Mouse (Mus musculus) heart, embryonic 16.5 days (tissue): ENCODE measurements around the gene Kcnh2. TPM values are rescaled to one million over a fixed set of nuclear protein-coding genes. Genes with fewer than 3 reads are reported as not detected.

Experiments
- ATAC-seq: fragments of 200-750 bp; cut with Nextera tagmentation; replicated peaks from 2 replicates; pipeline ENCODE4 v1.8.0; 2017; ENCODE audit warnings: moderate number of reproducible peaks; ENCODE audit not compliant: insufficient read depth, low FRiP score; ENCODE audit errors: extremely low read depth
- H3K27ac ChIP-seq: fragments of 300-500 bp; sonication (generic); 2 replicates; pipeline ENCODE4 v1.5.1; 2014; ENCODE audit warnings: mild to moderate bottlenecking, low read length, control low read depth, moderate library complexity
- H3K27me3 ChIP-seq: fragments of 300-500 bp; sonication (generic); 2 replicates; pipeline ENCODE4 v1.6.1; 2014; ENCODE audit warnings: low read length, mixed read lengths; ENCODE audit not compliant: control insufficient read depth, insufficient read depth
- H3K36me3 ChIP-seq: fragments of 300-500 bp; sonication (generic); 2 replicates; pipeline ENCODE4 v1.6.1; 2014; ENCODE audit not compliant: control insufficient read depth, insufficient read depth
- H3K4me1 ChIP-seq: fragments of 300-500 bp; sonication (generic); 2 replicates; pipeline ENCODE4 v1.6.1; 2014; ENCODE audit warnings: low read length, mixed read lengths; ENCODE audit not compliant: control insufficient read depth, insufficient read depth
- H3K4me2 ChIP-seq: fragments of 300-500 bp; sonication (generic); 2 replicates; pipeline ENCODE4 v1.6.1; 2014; ENCODE audit warnings: low read depth, mild to moderate bottlenecking, control low read depth, low read length
- H3K4me3 ChIP-seq: fragments of 300-500 bp; sonication (generic); 2 replicates; pipeline ENCODE4 v1.5.1; 2014; ENCODE audit warnings: mild to moderate bottlenecking, control low read depth, low read length
- H3K9ac ChIP-seq: fragments of 300-500 bp; sonication (generic); 2 replicates; pipeline ENCODE4 v1.6.1; 2014; ENCODE audit warnings: low read length, control low read depth
- H3K9me3 ChIP-seq: fragments of 300-500 bp; sonication (generic); replicated peaks from 2 replicates; pipeline ENCODE4 v1.6.1; 2016; ENCODE audit warnings: low read length; ENCODE audit not compliant: control insufficient read depth
- WGBS: fragments of 180-500 bp; shearing (Covaris S2); extraction: QIAGEN DNeasy Blood & Tissue Kit; methylation state at CpG from one replicate; pipeline ENCODE4 v1.1.7; 2014; 5-methylcytosine and 5-hydroxymethylcytosine counted together
- polyA plus RNA-seq: library from polyadenylated mRNA; unstranded; fragments of >200 nt; fragmentation: Nextera tagmentation; extraction: Ambion mirVana; gene quantifications from 2 replicates; pipeline ENCODE4 v1.2.1, GENCODE M21; 2015

Gene Kcnh2
- polyA plus RNA-seq, 1 experiment from 2014 or later, result 18.0 TPM

DNA sequence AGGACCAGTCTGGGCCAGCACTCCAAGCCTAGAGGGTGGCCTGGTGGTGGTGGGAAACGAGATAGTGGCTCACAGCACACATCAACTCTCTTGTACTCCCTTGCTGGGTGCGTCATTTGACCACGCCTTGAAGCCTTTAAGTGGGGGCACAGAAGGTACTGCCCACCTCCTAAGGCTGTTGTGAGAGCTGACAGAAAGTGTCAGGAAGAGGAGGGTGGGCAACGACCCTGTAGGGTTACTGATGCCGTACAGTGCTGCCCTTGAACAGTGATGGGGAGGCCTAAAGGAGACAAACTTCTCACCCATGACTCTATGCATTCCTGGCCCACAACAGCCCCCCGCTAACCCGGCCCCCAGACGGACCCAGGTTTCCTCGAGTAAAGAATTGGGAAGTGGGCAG is 15.0 kb upstream of the Kcnh2 start:
- Histone ChIP-seq H3K4me3 (peak overlapping the region; percentile 52), H3K27me3 (no peaks in the 10 kb centered on the region), H3K9me3 (no peaks in the 10 kb centered on the region), H3K4me1 (peaks cover 5% of the 10 kb centered on the region), H3K9ac (no peak overlapping the region), H3K4me2 (peak overlapping the region; percentile 60), H3K36me3 (no peaks in the 10 kb centered on the region), H3K27ac (no peak overlapping the region)
- 80% methylated on average over 9 of the region's 9 CpGs for WGBS
- no peak for ATAC-seq

DNA sequence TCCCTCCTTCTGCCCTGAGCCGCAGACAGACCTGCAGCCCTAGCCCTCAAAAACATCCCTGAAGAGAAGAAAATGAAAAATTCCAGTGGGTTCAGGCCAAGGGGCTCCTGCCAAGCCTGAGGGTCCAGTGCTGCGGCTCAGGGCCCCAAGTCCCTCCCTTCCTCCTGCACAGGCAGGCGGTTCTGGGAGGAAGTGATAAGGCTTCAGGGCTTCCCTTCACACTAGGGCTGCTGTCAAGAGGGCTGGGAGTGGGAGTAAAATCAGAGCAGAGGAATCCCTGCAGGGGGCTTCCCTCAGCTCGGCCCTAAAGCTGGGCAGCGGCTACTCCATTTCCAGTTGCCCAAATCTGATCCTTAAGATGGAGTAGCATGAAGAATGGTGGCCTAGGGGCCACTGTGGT is 14.1 kb upstream of the Kcnh2 start:
- H3K27me3 ChIP-seq, result no peaks in the 10 kb centered on the region
- no peaks in the 10 kb centered on the region for H3K36me3 ChIP-seq
- peak overlapping the region; percentile 67 for H3K9ac ChIP-seq
- H3K27ac ChIP-seq, result peak overlapping the region; percentile 85
- peak; percentile 47 for ATAC-seq
- WGBS, result 11% methylated on average over 5 of the region's 5 CpGs
- H3K4me2 ChIP-seq, result peak overlapping the region; percentile 60
- H3K9me3 ChIP-seq, result no peaks in the 10 kb centered on the region
- H3K4me3 ChIP-seq, result peak overlapping the region; percentile 52
- peaks cover 5% of the 10 kb centered on the region for H3K4me1 ChIP-seq

DNA sequence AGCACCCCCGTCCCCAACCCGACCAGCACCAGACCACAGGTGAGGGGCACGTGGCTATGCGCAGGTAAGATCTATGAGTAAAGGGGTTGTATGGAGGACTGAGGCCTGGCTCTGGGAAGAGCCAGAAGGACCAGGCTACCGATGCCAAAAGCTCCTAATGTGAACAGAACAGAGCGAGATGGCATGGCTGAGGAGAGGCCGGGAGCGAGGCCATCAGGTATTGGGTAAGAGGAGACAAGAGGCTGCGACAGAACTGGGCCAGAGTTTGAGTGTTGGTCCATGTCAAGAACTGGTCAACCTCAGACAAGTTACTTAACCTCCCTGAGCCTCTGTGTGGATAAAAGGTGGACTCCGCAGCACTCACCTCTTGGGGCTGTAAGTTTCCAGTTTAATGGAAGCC is 13.6 kb upstream of the Kcnh2 start:
- 77% methylated on average over 10 of the region's 10 CpGs for WGBS
- Histone ChIP-seq H3K4me3 (peak overlapping the region; percentile 52), H3K27me3 (no peaks in the 10 kb centered on the region), H3K4me2 (peak overlapping the region; percentile 60), H3K9ac (peak overlapping the region; percentile 67), H3K9me3 (no peaks in the 10 kb centered on the region), H3K36me3 (no peaks in the 10 kb centered on the region), H3K4me1 (peaks cover 5% of the 10 kb centered on the region), H3K27ac (peak overlapping the region; percentile 85)
- ATAC-seq, result no peak

DNA sequence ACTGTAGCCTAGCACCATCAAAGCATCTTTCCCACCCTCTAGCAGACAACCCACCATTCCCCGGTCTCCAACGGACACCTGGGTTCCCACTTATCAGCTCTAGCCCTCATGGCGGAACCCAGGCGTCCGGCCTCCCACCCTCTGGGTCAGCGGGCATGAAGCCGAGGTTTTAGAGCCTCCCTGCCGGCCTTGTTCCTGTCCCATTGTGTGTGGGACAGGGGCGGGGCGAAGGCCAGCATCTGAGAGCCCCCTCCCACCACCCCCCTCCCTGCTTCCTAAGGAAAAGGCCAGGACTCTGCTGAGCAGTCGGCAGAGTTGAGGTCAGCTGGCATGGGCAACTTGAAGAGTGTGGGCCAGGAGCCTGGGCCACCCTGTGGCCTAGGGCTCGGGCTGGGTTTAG is 13.1 kb upstream of the Kcnh2 start, which contains the start of gene Nos3:
Nos3 (plus strand) TSS at position 303 of the 400 bp plus-strand sequence.
- peak within 1 kb of the TSS; percentile 85 for H3K27ac ChIP-seq
- WGBS, result 67% methylated on average over 12 of the region's 12 CpGs
- no peaks in the 10 kb centered on the region for H3K9me3 ChIP-seq
- peak within 1 kb of the TSS; percentile 52 for H3K4me3 ChIP-seq
- ATAC-seq, result peak; percentile 56
- peak within 1 kb of the TSS; percentile 60 for H3K4me2 ChIP-seq
- no peaks in the 10 kb centered on the region for H3K36me3 ChIP-seq
- peak within 1 kb of the TSS; percentile 67 for H3K9ac ChIP-seq
- H3K27me3 ChIP-seq, result no peaks in the 10 kb centered on the region
- peaks cover 5% of the 10 kb centered on the region for H3K4me1 ChIP-seq

DNA sequence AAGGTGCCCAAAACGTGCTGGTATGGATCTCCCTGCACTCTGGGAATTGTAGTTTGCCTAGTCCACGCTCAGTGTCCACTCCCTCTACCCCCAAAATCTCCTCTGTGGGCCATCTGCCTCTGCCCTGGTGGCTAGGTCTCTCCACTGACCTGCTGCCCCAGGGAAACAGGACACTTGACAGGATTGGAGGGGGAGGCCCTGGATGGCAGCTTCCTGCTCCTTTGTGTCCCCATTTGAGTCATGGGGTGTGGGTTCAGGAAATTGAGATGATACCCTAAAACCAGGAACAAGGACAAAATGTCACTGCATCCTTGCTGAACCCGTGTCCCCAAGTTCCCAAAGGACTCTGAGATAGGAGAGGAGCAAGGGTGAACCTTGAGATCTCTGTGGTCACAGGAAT is 12.7 kb upstream of the Kcnh2 start:
- no peak for ATAC-seq
- no peaks in the 10 kb centered on the region for H3K27me3 ChIP-seq
- peaks cover 5% of the 10 kb centered on the region for H3K4me1 ChIP-seq
- peak overlapping the region; percentile 66 for H3K27ac ChIP-seq
- no peaks in the 10 kb centered on the region for H3K9me3 ChIP-seq
- no peak overlapping the region for H3K4me2 ChIP-seq
- no peak overlapping the region for H3K9ac ChIP-seq
- 61% methylated on average over 3 of the region's 3 CpGs for WGBS
- no peaks in the 10 kb centered on the region for H3K36me3 ChIP-seq
- H3K4me3 ChIP-seq, result no peak overlapping the region

DNA sequence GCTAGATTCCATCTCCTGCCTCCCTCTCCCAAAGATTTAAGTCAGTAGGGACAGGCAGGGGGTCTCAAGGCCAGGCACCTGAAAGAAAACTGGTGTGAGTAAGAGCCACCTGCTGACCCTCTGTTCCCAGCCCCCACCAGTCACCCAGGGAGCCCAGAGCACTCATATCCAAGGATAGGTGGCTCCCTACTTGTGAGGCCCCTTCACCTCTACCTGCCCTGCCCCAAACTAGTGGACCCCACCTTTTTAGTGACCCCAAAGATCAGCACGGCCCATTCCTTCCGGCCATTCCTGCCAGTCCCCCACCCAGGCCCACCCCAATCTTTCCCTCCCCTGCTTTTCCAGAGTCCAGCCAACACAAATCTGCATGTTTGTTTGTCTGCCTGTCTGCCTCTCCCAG is 12.1 kb upstream of the Kcnh2 start:
- 61% methylated on average over 2 of the region's 2 CpGs for WGBS
- Histone ChIP-seq H3K4me1 (peaks cover 5% of the 10 kb centered on the region), H3K4me2 (no peak overlapping the region), H3K4me3 (no peak overlapping the region), H3K27me3 (no peaks in the 10 kb centered on the region), H3K9me3 (no peaks in the 10 kb centered on the region), H3K36me3 (no peaks in the 10 kb centered on the region), H3K9ac (no peak overlapping the region), H3K27ac (peak overlapping the region; percentile 66)
- ATAC-seq, result no peak

DNA sequence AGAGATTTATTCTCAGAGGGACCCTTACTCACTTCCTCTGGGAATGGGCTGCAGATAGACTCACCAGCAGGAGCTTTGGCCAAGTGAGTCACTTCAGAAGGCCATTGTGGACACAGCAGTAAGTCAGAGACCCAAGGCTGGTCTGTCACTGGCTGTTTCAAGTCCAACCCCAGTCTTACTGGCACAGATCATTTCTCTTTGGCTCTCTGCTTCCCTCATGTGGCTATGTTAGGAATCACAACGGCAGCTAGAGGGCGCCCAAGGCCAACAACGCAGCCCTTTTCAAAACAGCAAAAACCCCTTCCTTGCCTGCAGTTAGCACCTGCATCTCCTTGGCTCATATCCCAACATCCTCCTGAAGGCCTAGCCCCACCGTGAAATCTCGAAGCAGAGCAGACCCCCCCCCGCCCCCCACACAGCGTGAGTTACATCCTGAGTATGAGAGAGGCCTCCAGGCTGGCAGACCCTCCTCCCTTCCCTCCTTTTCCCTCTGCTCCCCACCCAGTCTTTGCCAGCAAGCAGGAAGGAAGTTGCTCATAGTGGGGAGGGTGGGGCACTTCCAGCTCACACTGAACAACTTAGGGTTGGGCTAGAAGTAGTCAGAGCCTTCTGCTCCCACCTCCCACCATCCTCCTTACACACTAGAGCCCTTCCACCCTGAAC is 9.5 kb upstream of the Kcnh2 start:
- H3K9me3 ChIP-seq, result no peaks in the 10 kb centered on the region
- H3K4me2 ChIP-seq, result no peak overlapping the region
- H3K9ac ChIP-seq, result no peak overlapping the region
- peaks cover 5% of the 10 kb centered on the region for H3K4me1 ChIP-seq
- H3K27ac ChIP-seq, result peak overlapping the region; percentile 45; the same call in 1 of the 2 replicates
- no peaks in the 10 kb centered on the region for H3K36me3 ChIP-seq
- ATAC-seq, result peak; percentile 47
- H3K27me3 ChIP-seq, result no peaks in the 10 kb centered on the region
- no peak overlapping the region for H3K4me3 ChIP-seq
- WGBS, result under 1% methylated on average over 7 of the region's 7 CpGs

DNA sequence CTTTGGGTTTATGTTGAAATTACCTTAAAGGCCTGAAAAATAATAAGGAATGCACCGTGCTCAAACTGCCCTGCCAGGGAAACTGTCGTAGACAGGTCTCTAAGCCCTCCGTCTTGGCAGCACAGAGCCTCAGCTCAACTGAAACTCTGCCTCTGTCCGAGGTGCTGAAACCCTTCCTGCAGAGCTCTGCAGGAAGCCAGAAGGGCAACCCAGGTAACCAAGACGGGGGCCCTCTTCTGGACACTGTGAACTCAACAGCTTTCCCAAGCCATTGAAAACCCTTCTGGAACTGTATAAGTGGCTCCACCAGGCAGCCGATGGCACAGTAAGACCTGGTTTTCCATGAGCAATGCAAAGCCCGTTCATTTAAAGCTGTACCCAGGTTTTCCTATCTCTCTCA is 6.1 kb upstream of the Kcnh2 start:
- WGBS, result 9% methylated on average over 7 of the region's 7 CpGs
- H3K9ac ChIP-seq, result no peak overlapping the region
- H3K9me3 ChIP-seq, result no peaks in the 10 kb centered on the region
- H3K27me3 ChIP-seq, result no peaks in the 10 kb centered on the region
- H3K36me3 ChIP-seq, result no peaks in the 10 kb centered on the region
- 0 out of 2 replicates have a peak, but pooled peaks have one; percentile 15 for ATAC-seq
- peaks cover 14% of the 10 kb centered on the region for H3K4me1 ChIP-seq
- no peak overlapping the region for H3K4me2 ChIP-seq
- no peak overlapping the region for H3K27ac ChIP-seq
- no peak overlapping the region for H3K4me3 ChIP-seq

DNA sequence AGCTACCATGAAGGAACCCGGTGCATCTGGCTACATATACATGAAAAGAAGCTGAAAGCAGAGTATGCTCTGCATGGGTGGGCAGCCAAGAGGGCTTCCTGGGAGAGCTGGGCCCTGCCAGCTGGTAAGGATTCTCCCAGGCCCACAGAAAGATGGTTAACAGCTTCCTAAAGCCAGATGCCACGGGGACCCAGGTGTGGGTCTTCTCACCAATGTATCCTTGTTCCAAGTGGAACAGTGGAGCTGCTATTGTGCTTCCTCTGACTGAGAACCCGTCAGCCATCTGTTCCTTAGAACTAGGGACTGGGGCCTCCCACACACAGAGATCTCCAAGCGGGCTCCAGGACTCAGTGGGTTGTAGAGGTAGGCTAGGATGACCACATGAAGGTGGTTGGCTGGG is 5.4 kb upstream of the Kcnh2 start:
- H3K9ac ChIP-seq, result no peak overlapping the region
- no peak for ATAC-seq
- 62% methylated on average over 4 of the region's 4 CpGs for WGBS
- H3K9me3 ChIP-seq, result no peaks in the 10 kb centered on the region
- H3K4me1 ChIP-seq, result peaks cover 14% of the 10 kb centered on the region
- H3K4me2 ChIP-seq, result no peak overlapping the region
- no peaks in the 10 kb centered on the region for H3K36me3 ChIP-seq
- no peak overlapping the region for H3K4me3 ChIP-seq
- H3K27me3 ChIP-seq, result no peaks in the 10 kb centered on the region
- H3K27ac ChIP-seq, result no peak overlapping the region
